8 mouse cellular contexts compared by ENCODE assay signal in genomic region chr2:147433120-147433519, GRCm38 (mm10).
DNase-seq lines count a peak whose midpoint lies in the region.

No protein-coding gene starts in this region.

- intact Hi-C loops in heart, postnatal 10 days (cut with DNase I): loop anchor here (1.0 to 10.0 kb wide), 2 partner anchors 222 to 305 kb away; no protein-coding TSS in a partner anchor

- DNase-seq in heart, postnatal 10 days: peak; percentile 21 to 57
- DNase-seq in heart, adult 9 months (ENCODE audit: low spot score in 2 of 2): no peak
- DNase-seq in ovary, postnatal 14 days (ENCODE audit: low spot score): peak; percentile 20
- no peak for DNase-seq in ovary, postnatal 36 days (ENCODE audit: low spot score)
- peak; percentile 65 for DNase-seq in embryo, embryonic 11 days
- DNase-seq in retina, postnatal 1 day: peak; percentile 51
- no peak for DNase-seq in frontal cortex, postnatal 25 days (ENCODE audit: low spot score in 2 of 2)
- no peak for DNase-seq in right cerebral cortex, postnatal 14 days

Comparison
In these comparisons a context has a peak if more than half of its experiments do, and no peak if none do; other contexts are left out.
1. DNase-seq: peak in heart, postnatal 10 days (2 of 2), ovary, postnatal 14 days (single experiment), embryo, embryonic 11 days (single experiment) and retina, postnatal 1 day (single experiment); none in heart, adult 9 months (0 of 2), ovary, postnatal 36 days (single experiment), frontal cortex, postnatal 25 days (0 of 2) and right cerebral cortex, postnatal 14 days (single experiment).